Mouse (Mus musculus): ENCODE results near the gene Agap2. TPM values are rescaled to one million over a fixed set of nuclear protein-coding genes. Genes with fewer than 3 reads are reported as not detected.
A peak's percentile ranks its signal among the peaks of the same experiment; 100 is the strongest.

Gene Agap2
- 2.6 and 3.8 TPM in 2 replicates for total RNA-seq (2021)
- long read RNA-seq: 0 reads

DNA sequence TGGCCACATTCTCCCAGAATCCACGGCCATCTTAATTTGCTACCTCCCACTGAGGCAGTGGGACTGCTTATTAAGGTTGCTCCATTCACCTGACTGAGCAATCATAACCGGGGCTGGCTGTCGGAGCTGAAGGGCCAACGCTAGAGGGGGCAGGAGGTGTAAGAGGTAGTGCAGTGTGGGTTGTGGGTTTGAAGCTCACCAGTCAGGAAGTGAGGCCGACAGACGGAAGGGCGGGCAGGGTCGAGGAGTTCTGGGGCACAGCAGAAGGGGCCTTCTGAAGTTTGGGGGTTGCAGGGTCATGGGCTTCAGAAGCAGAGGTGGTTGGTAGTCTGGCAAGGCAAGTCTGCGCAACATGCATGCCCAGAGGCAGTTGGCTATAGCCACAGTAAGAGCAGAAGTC, at the start of gene Agap2:
Agap2 (plus strand) TSS at position 205 of the 400 bp plus-strand sequence.
- no peak for DNase-seq

DNA sequence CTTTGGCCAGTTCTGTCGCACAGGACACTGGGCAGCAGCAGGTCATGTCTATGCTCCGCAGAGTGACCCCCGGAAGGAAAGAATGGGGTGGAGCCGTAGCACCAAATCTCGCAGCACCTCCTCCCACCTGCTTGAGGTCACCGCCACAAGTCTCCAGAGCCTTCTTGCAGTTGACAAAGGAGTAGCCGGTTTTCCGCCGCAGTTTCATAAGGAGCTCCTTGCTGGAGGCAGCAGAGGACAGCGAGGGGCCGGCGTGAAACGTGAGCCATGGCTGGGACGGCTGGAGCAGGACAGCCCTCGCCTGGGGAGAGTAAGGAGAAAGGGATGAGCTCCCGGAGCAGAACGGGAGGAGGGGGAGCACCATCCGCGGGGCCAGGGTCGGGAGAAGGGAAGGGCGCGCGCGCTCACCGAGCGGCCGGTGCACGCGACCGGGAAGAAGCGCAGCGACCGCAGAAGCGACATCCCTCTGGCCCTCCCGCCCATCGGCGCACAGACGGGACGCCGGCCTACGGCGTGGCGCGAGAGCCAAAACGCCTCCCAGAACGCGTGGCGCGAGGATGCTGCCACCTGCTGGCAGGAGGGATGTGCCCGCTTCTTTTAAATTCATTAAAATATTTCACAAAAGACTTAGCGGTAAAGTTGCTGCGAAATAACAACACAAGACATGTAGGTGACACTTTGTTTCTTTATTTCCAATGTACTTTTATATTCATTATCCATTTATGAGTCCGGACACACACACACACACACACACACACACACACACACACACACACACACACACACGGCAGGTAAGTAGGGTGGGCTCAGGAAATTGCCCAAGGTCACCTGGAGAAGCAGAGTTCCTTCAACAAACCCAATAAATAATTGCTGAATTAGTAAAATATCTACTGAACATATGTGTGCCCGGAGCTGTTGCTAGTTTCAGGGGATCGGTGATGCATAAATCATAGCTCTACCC, 44.5 kb upstream of the Agap2 start, which contains the start of gene Tsfm:
Tsfm (minus strand) TSS at position 505 of the 961 bp plus-strand sequence.
- peak; percentile 96 for DNase-seq

DNA sequence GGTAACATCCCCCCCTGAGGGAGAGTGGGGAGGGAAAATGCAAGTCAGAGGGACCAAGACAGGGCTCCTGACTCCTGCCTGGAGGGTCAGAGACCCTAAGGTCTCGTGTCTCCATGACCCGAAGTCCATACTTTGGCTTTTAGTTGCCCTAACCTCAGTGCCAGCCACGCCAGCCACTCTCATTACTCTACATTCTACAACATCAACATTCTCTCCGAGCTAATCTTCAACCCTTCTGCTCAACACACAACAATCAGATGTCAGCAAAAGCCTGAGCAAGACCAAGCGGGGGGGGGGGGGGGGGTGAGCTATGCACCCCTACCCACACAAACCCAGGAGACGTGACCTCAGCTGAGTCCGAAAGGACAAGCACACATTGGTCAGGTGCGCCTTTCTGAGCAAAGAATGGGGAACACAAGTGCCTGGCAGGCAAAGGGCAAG, 41.8 kb upstream of the Agap2 start:
- DNase-seq: no peak

DNA sequence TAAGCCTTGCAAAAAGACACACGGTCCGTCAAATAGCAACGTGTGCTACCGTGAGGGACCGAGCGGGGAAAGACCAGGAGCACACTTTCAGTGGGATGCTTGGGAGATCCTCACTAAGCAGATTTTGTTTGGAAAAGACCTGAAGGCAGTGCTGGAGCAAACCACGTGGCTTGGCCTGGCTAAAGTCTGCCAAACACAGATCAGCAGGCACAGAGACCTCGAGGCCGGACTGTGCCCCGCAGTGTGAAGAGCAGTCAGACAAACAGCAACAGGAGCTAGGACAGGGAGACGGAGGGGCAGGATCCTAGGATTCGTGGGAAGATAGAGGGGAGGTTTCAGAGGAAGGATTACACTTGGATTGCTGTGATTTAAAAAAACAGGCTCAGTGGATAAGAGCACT, 38.8 kb upstream of the Agap2 start:
- no peak for DNase-seq

DNA sequence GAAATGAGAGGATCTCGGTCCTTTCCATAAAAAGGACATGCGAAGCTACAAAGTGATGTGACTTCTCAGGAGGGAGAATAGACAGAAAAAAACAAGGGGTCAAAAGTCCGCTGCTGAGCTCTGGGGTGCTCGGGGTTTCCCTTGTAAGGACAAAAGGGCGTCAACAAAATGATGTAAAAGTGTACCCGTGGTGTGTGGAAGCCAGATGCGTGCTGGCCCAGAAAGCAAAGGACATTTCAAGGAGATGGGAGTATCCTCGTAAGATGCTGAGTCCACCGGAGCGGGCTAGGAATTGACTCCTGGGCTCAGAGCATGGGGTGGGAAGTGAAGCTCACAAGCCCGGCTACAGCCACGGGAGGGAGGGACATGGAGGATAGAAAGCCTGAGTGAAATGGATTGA, 37.4 kb upstream of the Agap2 start:
- DNase-seq: no peak

DNA sequence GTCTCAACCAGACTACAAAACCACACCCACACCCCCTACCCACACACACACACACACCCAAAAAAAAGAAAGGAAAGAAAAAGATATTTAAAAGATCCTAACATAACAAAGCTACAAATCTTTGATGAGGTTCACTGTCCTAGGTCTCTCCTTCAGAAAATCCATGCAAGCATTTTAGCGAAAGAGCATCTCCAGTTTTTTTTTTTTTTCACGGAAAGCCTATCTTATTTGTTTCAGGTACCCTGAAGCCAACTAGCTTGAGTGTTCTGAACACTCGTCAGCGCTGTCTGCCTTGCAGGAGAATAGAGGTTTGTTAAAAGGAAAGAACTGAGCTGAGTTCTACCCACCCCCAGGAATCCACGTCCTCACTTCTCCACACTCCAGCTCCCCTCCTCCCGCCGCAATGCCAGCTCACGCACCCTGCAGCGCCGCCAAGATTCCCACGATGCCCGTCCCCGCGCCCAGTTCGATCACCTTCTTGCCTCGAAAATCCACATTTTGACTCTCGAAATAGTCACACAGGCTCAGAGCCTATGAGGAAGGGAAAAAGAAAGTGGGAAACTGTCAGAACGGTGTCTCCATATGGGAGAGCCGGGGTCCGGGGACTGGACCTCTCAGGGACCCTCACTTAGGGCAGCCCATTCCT, 34.4 kb upstream of the Agap2 start:
- peak; percentile 32 for DNase-seq

DNA sequence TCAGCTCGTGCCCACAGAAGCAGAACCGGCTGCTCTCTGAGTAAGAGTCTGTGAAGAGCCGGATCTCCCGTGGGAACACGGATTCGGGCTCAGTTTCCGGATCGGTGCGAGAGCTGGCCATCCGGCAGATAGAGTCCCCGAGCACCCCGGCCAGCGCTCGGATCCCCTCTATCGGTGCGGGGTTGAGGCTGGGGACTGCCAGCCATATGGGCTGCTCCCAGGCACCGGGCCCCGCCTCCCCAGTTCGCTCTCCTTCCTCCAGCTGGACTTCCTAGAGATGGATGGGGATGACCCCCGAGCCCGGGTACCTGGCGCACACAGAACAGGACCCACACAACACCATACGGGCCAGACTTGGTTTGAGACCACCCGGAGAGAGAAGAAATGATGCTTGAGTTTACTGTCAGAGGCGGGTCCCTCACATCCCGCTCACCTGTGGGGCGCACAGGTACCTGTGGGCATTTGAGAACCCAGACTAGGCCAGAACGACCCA, 33.8 kb upstream of the Agap2 start, which contains the start of the genes Mettl1 and Eef1akmt3:
Mettl1 (plus strand) TSS at position 141 of the 493 bp plus-strand sequence.
Eef1akmt3 (minus strand) TSS at position 240 of the 493 bp plus-strand sequence.
- DNase-seq: peak; percentile 46

DNA sequence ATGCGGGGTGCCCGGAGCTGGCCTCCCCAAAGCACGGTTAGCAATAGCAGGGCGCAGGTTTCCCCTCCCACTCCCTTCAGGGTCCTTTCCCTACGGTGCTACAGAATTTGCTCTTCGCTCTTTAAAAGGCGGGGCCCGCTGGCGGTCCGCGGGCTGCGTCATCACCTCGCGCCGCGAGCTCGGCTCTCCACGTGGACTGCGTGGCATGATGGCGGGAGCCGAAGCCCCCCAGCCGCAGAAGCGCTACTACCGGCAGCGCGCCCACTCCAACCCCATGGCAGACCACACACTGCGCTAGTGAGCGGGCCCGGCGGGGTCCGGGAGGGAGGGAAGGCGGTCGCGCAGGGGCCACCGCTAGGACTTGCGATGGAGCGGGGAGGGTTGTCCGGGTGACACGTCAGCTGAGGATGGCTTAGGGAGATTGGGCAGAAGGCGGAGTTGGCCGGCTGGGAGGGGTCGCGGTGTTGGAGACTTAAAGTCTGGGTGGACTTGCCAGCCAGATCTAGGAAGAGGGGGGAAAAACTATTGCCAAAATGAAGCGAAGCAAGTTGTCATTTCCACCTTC, 33.2 kb upstream of the Agap2 start:
- peak; percentile 89 for DNase-seq

DNA sequence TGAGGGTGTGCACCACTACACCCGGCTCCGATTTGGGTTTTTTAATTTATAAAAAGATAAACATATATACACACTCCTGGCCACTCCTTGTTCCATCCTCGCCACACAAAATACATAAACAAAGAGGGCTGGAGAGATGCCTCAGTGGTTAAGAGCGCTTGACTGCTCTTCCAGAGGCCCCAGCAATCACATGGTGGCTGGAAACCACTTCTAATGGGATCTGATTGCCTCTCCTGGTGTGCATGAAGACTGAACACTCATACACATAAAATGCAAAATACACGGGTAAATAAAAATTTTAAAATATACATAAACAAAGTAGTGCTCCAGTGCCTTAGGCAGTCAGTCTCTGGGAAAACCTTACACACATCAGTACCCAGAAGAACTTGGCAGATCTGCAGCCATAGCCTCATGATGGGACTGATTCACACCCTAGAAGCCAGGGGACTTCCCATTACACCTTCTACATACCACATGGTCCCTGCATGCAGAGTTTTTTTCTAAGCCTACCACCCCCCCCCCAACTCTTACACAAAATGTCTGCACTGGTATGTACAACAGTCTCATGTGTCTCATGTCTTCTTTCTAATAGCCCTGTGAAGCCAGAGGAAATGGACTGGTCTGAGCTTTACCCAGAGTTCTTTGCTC, 32.5 kb upstream of the Agap2 start:
- DNase-seq: no peak

DNA sequence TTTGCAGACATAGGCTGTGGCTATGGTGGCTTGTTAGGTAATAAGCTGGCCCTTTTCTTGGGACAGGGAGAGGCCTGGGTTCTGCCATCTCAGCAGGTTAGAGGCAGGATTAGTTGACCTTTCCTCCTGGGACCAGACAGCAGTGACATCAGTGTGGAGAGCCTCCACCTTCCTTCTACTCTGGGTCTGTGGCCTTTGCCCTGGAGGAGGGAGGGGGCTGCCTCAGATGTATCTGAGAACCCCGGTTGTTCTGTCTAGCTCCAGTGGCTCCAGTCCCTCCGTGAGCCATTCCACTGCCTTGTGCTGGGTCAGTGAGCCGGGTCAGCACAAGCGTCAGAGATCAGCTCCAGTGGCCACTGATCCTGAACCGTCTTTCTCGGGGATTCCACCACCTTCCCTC, 31.9 kb upstream of the Agap2 start:
- DNase-seq: no peak

DNA sequence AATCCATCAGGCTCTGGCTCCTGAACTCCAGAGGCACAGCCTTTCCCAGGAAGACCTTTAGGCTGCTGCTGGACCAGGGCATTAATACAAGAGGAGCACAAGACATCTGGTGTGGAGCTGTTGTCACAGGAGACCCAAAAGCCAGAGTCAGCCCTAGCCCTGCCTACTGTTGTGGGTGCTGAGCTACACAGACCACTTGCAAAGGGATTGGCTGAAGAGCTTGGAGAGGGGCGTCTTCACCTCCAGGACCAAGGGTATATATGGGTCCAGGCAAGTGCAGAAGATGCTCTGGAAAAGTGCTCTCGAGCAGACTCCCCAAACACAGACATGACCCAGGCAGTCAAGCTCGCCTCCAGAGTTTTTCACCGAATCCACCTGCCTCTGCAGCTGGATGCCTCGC, 27.1 kb upstream of the Agap2 start, which contains the start of gene Cyp27b1:
Cyp27b1 (plus strand) TSS at position 297 of the 400 bp plus-strand sequence.
- no peak for DNase-seq

DNA sequence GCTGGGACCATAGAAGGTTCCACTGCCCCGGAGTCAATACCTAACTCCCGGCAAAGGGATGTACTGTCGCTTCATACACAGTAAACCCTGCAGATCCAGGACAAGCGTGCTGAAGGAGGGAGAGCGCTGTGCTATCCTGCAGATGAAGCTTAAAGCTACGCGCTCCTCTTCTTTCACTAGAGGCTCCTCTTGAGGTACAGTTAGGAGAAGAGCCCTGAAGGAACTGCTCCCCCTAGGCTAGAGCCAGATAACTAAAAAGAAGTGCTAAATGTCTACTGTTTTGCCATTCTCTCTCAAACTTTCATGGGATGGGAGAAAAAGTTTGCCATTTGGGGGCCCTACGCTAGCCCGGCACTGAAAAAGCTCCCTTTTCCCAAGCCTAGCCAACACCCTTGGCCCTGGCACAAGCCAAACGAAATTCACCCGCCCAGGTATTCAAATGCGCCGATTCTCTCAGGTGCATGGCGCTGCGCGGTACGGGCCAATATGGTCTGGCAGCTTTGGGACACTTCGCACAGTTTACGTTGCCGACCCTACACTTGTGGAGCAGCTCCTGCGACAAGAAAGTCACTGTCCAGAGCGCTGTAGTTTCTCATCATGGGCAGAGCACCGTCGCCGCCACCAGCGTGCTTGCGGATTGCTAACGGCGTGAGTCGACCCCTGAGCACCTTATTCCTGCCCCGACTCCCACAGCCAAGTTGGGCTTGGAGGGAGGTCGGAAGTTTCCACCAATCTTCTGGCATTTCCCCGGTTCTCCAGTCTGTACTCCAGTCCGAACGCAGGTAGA, 26.3 kb upstream of the Agap2 start:
- DNase-seq: no peak

DNA sequence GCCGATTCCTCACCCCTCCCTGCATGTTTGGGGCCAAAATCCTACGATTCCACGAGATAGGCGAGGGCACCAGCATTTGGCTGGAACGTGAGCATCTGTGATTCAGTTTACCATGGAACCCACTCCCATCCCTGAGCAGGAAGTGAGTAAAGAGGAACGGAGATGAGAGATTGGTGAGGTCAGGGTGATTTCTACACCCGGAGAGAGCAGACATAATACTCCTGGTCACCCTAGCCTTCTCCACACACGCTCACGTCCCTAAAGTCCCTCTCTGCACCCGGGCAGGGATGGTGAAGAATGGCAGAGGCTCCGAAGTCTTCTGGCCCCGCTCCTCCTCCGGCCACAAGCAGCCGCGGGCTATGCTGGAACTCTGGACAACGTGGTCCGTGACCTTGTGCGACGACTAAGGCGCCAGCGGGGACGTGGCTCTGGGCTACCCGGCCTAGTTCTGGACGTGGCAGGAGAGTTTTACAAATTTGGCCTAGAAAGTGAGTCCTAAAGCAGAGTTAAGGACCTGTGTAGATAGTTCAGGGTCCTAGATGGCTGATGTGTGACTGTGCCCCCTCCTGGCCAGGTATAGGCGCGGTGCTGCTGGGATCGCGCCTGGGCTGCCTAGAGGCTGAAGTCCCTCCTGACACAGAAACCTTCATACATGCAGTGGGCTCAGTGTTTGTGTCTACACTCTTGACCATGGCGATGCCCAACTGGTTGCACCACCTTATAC, 25.5 kb upstream of the Agap2 start:
- peak; percentile 20 for DNase-seq

DNA sequence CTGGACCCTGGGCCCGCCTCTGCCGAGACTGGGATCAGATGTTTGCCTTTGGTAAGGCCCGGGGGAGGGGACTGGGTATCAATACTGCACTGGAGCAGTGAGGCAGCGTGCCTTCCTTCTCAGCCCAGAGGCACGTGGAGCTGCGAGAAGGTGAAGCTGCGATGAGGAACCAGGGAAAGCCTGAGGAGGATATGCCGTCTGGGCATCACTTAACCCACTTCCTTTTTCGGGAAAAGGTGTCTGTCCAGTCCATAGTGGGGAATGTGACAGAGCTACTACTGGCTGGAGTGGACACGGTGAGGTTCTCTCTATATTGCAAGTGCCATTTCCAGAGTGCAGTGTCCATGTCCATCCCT, 25.0 kb upstream of the Agap2 start:
- no peak for DNase-seq

DNA sequence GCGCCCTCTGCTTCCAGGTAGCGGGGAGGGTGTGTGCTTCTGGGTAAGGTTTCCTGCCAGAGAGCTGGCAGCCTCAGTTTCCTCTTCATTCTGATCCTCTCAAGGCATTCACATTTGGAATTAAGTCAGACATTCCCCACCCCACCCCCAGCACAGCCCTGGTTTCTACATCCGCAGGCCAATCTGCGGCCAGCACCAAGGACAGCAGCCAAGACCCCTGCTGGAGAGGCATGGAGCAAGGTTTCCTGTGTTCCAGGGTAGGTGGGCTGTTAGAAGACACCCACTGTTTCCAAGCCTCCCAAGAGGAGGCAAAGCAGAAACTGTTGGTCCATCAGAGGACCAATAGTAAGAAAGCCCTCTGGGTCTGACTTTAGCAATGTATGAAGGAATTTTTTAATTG, 20.4 kb upstream of the Agap2 start:
- DNase-seq: no peak

DNA sequence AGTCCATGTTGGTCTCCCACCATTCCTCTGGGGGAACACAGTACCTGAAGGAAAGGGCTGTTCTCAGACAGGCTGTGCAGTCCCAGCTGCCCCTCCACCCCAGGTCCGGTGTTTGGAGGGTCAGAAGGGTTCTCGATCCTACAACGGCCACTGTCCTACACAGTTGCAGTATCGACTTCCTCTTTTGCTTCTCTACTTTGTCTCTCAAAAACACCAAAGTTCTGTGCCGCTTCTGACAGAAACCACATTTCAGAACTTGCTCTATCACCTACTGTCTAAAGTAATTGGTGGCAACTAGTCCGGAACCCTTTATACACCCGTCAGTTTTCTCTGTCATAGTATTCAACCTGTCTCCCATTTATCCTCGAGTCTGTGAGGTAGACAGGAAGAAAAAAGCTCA, 19.7 kb upstream of the Agap2 start:
- no peak for DNase-seq

DNA sequence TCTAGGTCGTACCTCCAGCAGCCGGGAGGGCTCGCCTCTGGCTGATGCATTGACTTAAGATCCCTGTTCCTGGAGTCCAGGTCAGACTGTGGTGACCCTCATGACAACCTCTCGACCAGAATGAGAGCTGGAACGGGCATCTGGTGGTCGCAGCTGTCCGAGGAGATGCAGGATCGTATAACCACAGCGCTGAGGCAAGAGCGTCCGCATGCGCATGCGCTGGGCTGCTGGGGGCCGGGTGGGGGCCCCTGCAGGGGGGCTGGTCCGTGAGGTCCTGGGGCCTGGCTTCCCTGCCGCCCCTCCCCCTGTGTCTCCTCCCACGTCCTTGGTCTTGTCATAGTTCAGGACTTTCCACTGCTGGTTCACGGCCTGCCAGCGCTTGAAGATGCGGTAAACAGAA, 18.6 kb upstream of the Agap2 start:
- no peak for DNase-seq

DNA sequence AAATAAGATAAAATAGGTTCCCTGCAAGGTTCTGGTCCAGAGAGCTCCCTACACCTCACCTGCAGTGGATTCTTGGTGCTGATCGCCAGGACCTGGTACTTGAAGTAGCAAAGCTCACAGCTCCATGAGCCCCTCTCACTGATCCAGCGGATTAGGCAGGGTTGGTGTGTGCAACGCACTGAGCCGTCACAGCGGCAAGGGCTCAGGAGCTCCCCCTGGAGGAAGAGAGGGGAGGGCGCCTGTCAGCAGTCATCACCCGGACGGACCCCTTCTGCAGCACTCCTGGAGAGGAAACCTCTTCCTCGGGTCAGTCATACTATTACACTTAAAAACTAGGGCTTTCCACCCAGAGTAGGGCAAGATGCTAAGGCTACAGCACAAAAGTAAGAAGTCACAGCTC, 16.9 kb upstream of the Agap2 start:
- peak; percentile 80 for DNase-seq

DNA sequence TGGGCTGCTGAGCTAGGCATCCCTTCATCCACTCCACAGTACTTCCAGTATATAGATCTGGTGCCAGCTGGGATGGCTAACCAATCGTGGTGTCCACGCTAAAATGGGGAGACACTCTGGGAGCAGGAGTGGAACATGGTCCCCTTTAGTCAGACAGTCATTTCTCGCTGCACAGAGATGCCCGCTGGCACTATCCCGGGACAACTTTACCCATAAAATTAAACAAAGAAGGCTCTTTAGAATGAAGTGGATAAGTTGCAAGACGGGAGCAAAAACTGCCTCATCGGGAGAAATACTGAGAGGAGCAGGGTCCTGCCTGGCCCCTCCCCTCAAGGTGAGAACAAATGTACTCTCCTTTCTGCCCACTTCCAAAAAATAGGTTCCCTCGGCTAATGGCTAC, 16.4 kb upstream of the Agap2 start:
- no peak for DNase-seq

DNA sequence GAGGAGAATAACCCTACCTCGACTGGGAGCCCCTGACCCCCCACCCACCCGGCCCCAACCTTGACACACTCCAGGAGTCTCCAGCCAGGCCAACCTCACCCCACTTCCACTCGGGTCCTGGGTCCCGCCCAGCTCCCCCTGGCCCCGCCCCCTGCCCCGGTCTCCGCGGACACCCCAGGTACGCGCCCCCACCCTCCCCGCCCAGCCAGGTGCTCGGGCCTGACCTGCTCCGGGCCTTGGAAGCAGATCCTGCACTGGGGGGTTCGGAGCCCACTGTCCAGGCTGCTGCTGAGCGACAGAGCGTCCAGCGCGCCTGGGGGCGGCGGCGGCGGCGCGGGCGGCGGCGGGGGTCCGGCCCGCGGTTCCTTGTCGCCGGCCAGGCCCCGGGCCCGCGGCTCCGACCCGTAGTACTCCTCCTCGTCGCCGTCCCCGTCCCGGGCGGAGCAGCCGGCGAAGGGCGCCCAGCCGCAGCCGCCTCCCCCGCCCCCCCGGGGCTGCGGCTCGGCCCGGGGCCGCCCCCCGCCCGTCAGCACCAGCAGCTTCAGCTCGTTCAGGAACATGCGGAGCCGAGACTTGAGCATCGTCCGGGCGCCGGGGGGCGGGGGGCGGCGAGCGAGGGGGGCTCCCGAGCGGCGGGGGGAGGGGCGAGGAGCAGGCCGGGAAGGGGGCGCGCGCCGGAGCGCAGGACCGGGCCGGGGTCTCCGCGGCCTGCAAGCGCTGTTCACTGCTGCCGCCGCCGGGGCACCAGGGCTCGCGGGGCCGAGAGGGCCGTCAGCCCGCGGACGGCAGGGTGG, 15.7 kb upstream of the Agap2 start:
- peak; percentile 26 for DNase-seq
